In the genomic region with DNA sequence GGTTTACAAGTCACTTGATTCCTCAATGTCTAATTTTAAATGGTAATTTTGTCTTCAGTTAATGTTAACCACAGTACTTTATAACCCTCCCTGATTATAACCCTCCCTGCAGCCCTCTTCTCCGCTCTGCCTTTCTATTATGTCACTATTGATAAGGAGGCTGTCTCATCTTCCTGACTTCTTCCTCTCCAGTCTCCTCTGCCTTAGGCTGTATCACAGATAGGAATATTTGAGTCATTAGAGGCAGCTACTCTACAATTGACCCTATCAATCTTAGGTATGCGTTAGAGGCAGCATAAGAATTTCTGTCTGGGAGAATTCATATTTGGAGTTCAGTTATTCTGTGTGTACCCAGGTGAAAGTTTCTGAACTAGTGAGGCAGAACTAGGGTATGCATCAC, we compare ENCODE assay signal across 33 mouse cellular contexts.
"Had no signal": no experiment of that assay in that cellular context is flagged by ENCODE, and none has a peak within 500 bp of the region (broad histone marks: within the 10 kb centered on the region; RNA-seq: fewer than 3 reads in every experiment).

No protein-coding gene starts in this region.

- ATAC-seq: hindbrain, embryonic 16.5 days; inflammation-experienced regulatory T-cells, adult 6 months; intestine, embryonic 15.5 days; intestine, embryonic 16.5 days; intestine, postnatal 0 days had no signal

- H3K4me3 ChIP-seq: heart, adult 2 months; heart, embryonic 10.5 days; heart, embryonic 12.5 days; heart, embryonic 13.5 days; heart, embryonic 15.5 days; hindbrain, embryonic 10.5 days; hindbrain, embryonic 15.5 days; intestine, embryonic 15.5 days; kidney, embryonic 15.5 days; layer of hippocampus, adult 2 months; left cerebral cortex, adult 2 months had no signal

- H3K9me3 ChIP-seq: heart, embryonic 10.5 days; heart, embryonic 12.5 days; heart, embryonic 13.5 days; heart, embryonic 15.5 days; hindbrain, embryonic 10.5 days; hindbrain, embryonic 15.5 days; intestine, embryonic 15.5 days; kidney, embryonic 15.5 days had no signal

- DNase-seq: heart, adult 2 months; heart, postnatal 10 days; heart, postnatal 14 days; heart, postnatal 36 days; heart, postnatal 4 days; kidney, adult 11 months; kidney, adult 18-20 months; kidney, adult 2 months; kidney, adult 8-10 months; kidney, adult 9 months; kidney, postnatal 10 days; kidney, postnatal 14 days; kidney, postnatal 25 days; kidney, postnatal 36 days; kidney, postnatal 4 days; layer of hippocampus, adult 9-11 months; layer of hippocampus, postnatal 36 days had no signal

- H3K4me2 ChIP-seq: heart, embryonic 11.5 days; heart, embryonic 12.5 days; heart, embryonic 13.5 days; heart, embryonic 15.5 days; hindbrain, embryonic 15.5 days; intestine, embryonic 15.5 days; kidney, embryonic 15.5 days had no signal

- H3K27ac ChIP-seq: heart, adult 2 months; heart, embryonic 10.5 days; heart, embryonic 13.5 days; heart, embryonic 15.5 days; hindbrain, embryonic 10.5 days; hindbrain, embryonic 15.5 days; intestine, embryonic 15.5 days; kidney, embryonic 15.5 days; kidney, postnatal 0 days; layer of hippocampus, adult 2 months; left cerebral cortex, adult 2 months had no signal

- H3K9ac ChIP-seq: heart, embryonic 12.5 days; heart, embryonic 13.5 days; heart, embryonic 15.5 days; hindbrain, embryonic 15.5 days; intestine, embryonic 15.5 days; kidney, embryonic 15.5 days had no signal

- H3K27me3 ChIP-seq: heart, embryonic 12.5 days; heart, embryonic 13.5 days; heart, embryonic 15.5 days; hindbrain, embryonic 15.5 days; intestine, embryonic 15.5 days; kidney, embryonic 15.5 days had no signal

- H3K36me3 ChIP-seq: heart, embryonic 10.5 days; heart, embryonic 12.5 days; heart, embryonic 13.5 days; heart, embryonic 15.5 days; hindbrain, embryonic 10.5 days; hindbrain, embryonic 15.5 days; intestine, embryonic 15.5 days; kidney, embryonic 15.5 days had no signal

- H3K4me1 ChIP-seq: heart, embryonic 10.5 days; heart, embryonic 12.5 days; heart, embryonic 13.5 days; heart, embryonic 15.5 days; hindbrain, embryonic 10.5 days; hindbrain, embryonic 15.5 days; intestine, embryonic 15.5 days; kidney, embryonic 15.5 days had no signal
